Mouse (Mus musculus) small intestine, adult 2 months (tissue): Measurements from ENCODE around the gene Srgn. TPM values are rescaled to one million over a fixed set of nuclear protein-coding genes. Genes with fewer than 3 reads are reported as not detected.

Experiments
- H3K27ac ChIP-seq: fragments of 200-500 bp; 2 replicates; pipeline ENCODE4 v1.5.1; 2012; ENCODE audit warnings: low read depth, low read length, control low read depth, inconsistent platforms; ENCODE audit not compliant: insufficient read depth
- H3K27me3 ChIP-seq: fragments of 200-500 bp; 2 replicates; pipeline ENCODE4 v1.6.1; 2012; ENCODE audit warnings: mild to moderate bottlenecking, moderate library complexity, low read length, inconsistent platforms; ENCODE audit not compliant: control insufficient read depth, insufficient read depth
- H3K36me3 ChIP-seq: fragments of 200-500 bp; 2 replicates; pipeline ENCODE4 v1.6.1; 2012; ENCODE audit warnings: mild to moderate bottlenecking, low read length, control low read depth, inconsistent platforms; ENCODE audit not compliant: control insufficient read depth, insufficient read depth
- H3K4me1 ChIP-seq: fragments of 200-500 bp; 2 replicates; pipeline ENCODE4 v1.6.1; 2012; ENCODE audit warnings: low read length, inconsistent platforms, mixed read lengths; ENCODE audit not compliant: control insufficient read depth, insufficient read depth, insufficient read length
- H3K4me3 ChIP-seq: fragments of 200-500 bp; 2 replicates; pipeline ENCODE4 v1.5.1; 2012; ENCODE audit warnings: low read depth, mild to moderate bottlenecking, control low read depth, inconsistent platforms, low read length, moderate library complexity
- CTCF ChIP-seq: fragments of 200-500 bp; IDR thresholded peaks from 2 replicates; pipeline ENCODE4 v1.5.1; 2012; ENCODE audit warnings: low read depth, mild to moderate bottlenecking, control low read depth, inconsistent platforms, low read length, moderate library complexity, mixed read lengths; ENCODE audit not compliant: insufficient replicate concordance, insufficient read length; ENCODE audit errors: extremely low read depth
- POLR2A ChIP-seq: fragments of 200-500 bp; IDR thresholded peaks from 2 replicates; pipeline ENCODE4 v1.6.1; 2012; ENCODE audit warnings: low read depth, mild to moderate bottlenecking, control low read depth, inconsistent platforms, low read length, moderate library complexity
- WGBS: fragments of 180-500 bp; shearing (Covaris S2); methylation state at CpG from one replicate; pipeline ENCODE4 v1.1.7; 2018; 5-methylcytosine and 5-hydroxymethylcytosine counted together
- polyA plus RNA-seq: library from polyadenylated mRNA; depleted of rRNA; stranded (reverse); fragments of >200 nt; gene quantifications from 2 replicates; pipeline ENCODE4 v1.2.3, GENCODE M21; 2012

Srgn gene
- polyA plus RNA-seq, 1 experiment: 8.2 TPM

- Histone ChIP-seq H3K36me3 (no peaks in the 10 kb centered on the region), H3K27ac (peak overlapping the region; percentile 61; the same call in 1 of the 2 replicates), H3K4me1 (peaks cover 20% of the 10 kb centered on the region), H3K4me3 (no peak overlapping the region), H3K27me3 (no peaks in the 10 kb centered on the region)
- TF ChIP-seq CTCF (no peak), POLR2A (no peak)
- WGBS: 27% methylated on average over 4 of the region's 4 CpGs
These were observed 5.5 kb downstream of the Srgn start for GRCm38 (mm10) chr10:62521763-62522162.

- Histone ChIP-seq H3K27ac (no peak overlapping the region), H3K4me1 (peaks cover 20% of the 10 kb centered on the region), H3K27me3 (no peaks in the 10 kb centered on the region), H3K4me3 (no peak overlapping the region), H3K36me3 (no peaks in the 10 kb centered on the region)
- WGBS: 44% methylated on average over 2 of the region's 2 CpGs
- TF ChIP-seq CTCF (no peak), POLR2A (no peak)
These were observed 6.3 kb downstream of the Srgn start for GRCm38 (mm10) chr10:62520911-62521310.

- Histone ChIP-seq H3K27ac (no peak overlapping the region), H3K4me1 (peaks cover 12% of the 10 kb centered on the region; the same call in 1 of the 2 replicates), H3K27me3 (no peaks in the 10 kb centered on the region), H3K36me3 (no peaks in the 10 kb centered on the region), H3K4me3 (no peak overlapping the region)
- TF ChIP-seq CTCF (no peak), POLR2A (no peak)
- WGBS: 74% methylated on average over 6 of the region's 6 CpGs
These were observed 9.7 kb downstream of the Srgn start for GRCm38 (mm10) chr10:62517511-62517910.

- Histone ChIP-seq H3K36me3 (no peaks in the 10 kb centered on the region), H3K27me3 (no peaks in the 10 kb centered on the region), H3K27ac (no peak overlapping the region), H3K4me3 (no peak overlapping the region), H3K4me1 (peaks cover 9% of the 10 kb centered on the region; the same call in 1 of the 2 replicates)
- WGBS: 94% methylated on average over 4 of the region's 4 CpGs
- TF ChIP-seq CTCF: no peak
- TF ChIP-seq POLR2A: no peak
These were observed 14.4 kb downstream of the Srgn start for GRCm38 (mm10) chr10:62512855-62513254.

- 76% methylated on average over 6 of the region's 6 CpGs for WGBS
- no peak for TF ChIP-seq CTCF
- no peak for TF ChIP-seq POLR2A
- H3K27me3 ChIP-seq: no peaks in the 10 kb centered on the region
- H3K27ac ChIP-seq: no peak overlapping the region
- H3K36me3 ChIP-seq: no peaks in the 10 kb centered on the region
- H3K4me3 ChIP-seq: no peak overlapping the region
- H3K4me1 ChIP-seq: peaks cover 9% of the 10 kb centered on the region; the same call in 1 of the 2 replicates
These were observed 15.7 kb downstream of the Srgn start for GRCm38 (mm10) chr10:62511528-62511927.

GRCm38 (mm10) chr10:62509032-62509656 is 18.1 kb downstream of the Srgn start:
- WGBS: 31% methylated on average over 11 of the region's 11 CpGs
- no peaks in the 10 kb centered on the region for H3K36me3 ChIP-seq
- H3K4me1 ChIP-seq: peaks cover 9% of the 10 kb centered on the region; the same call in 1 of the 2 replicates
- TF ChIP-seq POLR2A (no peak), CTCF (no peak)
- H3K4me3 ChIP-seq: no peak overlapping the region
- no peaks in the 10 kb centered on the region for H3K27me3 ChIP-seq
- peak overlapping the region; percentile 94 for H3K27ac ChIP-seq

- TF ChIP-seq CTCF (no peak), POLR2A (peak; percentile 23; the same call in 1 of the 2 replicates)
- Histone ChIP-seq H3K4me3 (peak overlapping the region; percentile 65), H3K36me3 (no peaks in the 10 kb centered on the region), H3K27me3 (no peaks in the 10 kb centered on the region), H3K27ac (peak overlapping the region; percentile 94), H3K4me1 (peaks cover 9% of the 10 kb centered on the region; the same call in 1 of the 2 replicates)
- WGBS: 6% methylated on average over 11 of the region's 11 CpGs
These were observed 18.8 kb downstream of the Srgn start for GRCm38 (mm10) chr10:62508459-62508858.
